Mouse (Mus musculus) heart, embryonic 10.5 days (tissue): Measurements from ENCODE around the gene Cyba. TPM values are rescaled to one million over a fixed set of nuclear protein-coding genes. Genes with fewer than 3 reads are reported as not detected.

ENCODE experiments used
- DNase-seq: peaks from one replicate; pipeline ENCODE4 v3.0.0-alpha.2; 2017; ENCODE audit warnings: low spot score
- H3K27ac ChIP-seq: fragments of 300-500 bp; sonication (generic); 2 replicates; pipeline ENCODE4 v1.5.1; 2016; ENCODE audit warnings: mild to moderate bottlenecking
- H3K27me3 ChIP-seq: fragments of 300-500 bp; sonication (generic); 2 replicates; pipeline ENCODE4 v1.6.1; 2016; ENCODE audit warnings: mild to moderate bottlenecking; ENCODE audit not compliant: poor library complexity, insufficient read depth, severe bottlenecking
- H3K36me3 ChIP-seq: fragments of 300-500 bp; sonication (generic); 2 replicates; pipeline ENCODE4 v1.6.1; 2016; ENCODE audit warnings: mild to moderate bottlenecking, moderate library complexity
- H3K4me1 ChIP-seq: fragments of 300-500 bp; sonication (generic); 2 replicates; pipeline ENCODE4 v1.6.1; 2016; ENCODE audit warnings: mild to moderate bottlenecking
- H3K4me3 ChIP-seq: fragments of 300-500 bp; sonication (generic); 2 replicates; pipeline ENCODE4 v1.5.1; 2016; ENCODE audit warnings: mild to moderate bottlenecking, moderate library complexity
- H3K9me3 ChIP-seq: fragments of 300-500 bp; sonication (generic); 2 replicates; pipeline ENCODE4 v1.6.1; 2016; ENCODE audit warnings: mild to moderate bottlenecking, moderate library complexity
- WGBS: fragments of 180-500 bp; shearing (Covaris S2); methylation state at CpG from one replicate; pipeline ENCODE4 v1.1.7; 2016; 5-methylcytosine and 5-hydroxymethylcytosine counted together
- polyA plus RNA-seq: library from polyadenylated mRNA; unstranded; fragments of >200 nt; fragmentation: Nextera tagmentation; extraction: Ambion mirVana; gene quantifications from 2 replicates; pipeline ENCODE4 v1.2.1, GENCODE M21; 2016

Gene Cyba
- polyA plus RNA-seq, 1 experiment from 2014 or later = 185 TPM

GRCm38 (mm10) chr8:122462510-122462909 lies 29.8 kb upstream of the Cyba start:
- Histone ChIP-seq H3K4me1 (peaks cover 62% of the 10 kb centered on the region), H3K27ac (0 out of 2 replicates have a peak overlapping the region, but pooled peaks have one; percentile 14), H3K36me3 (peaks cover 25% of the 10 kb centered on the region), H3K27me3 (peaks cover 47% of the 10 kb centered on the region), H3K4me3 (no peak overlapping the region), H3K9me3 (no peaks in the 10 kb centered on the region)
- no peak for DNase-seq
- WGBS = 61% methylated on average over 8 of the region's 8 CpGs

DNA sequence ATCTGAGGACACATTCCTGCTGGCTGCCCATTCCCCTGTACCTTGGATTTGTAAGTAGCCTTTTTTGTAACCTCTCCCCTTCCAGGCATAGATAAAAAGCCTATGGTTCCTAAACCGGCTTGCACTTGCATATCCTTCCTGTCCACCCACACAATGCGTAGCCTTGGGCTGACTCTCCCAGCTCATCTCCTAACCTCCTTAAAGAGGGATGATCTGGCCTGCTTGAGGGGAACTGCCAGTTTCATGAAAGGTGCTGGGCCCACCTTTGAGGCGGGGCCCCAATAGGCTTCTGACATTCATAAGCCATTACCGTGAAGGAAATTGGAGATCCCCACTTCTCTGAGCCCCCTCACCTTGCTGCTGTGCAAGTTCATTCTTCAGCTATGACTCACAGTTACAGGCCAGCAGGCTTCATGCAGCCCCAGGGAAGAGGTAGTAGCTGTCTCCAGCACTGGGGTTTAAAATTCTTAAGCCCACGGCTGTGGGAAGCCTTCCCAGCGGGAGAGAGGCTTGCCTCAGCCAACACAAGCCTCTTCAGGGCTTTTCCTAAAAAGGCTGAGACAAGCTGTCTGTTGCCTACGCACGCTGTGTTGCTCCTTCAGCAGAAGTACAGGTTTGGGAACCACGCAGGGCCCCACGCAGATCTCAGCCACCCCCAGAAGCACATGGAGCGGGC lies 28.9 kb upstream of the Cyba start:
- Histone ChIP-seq H3K27ac (peak overlapping the region; percentile 32), H3K4me1 (peaks cover 69% of the 10 kb centered on the region), H3K27me3 (peaks cover 55% of the 10 kb centered on the region), H3K4me3 (no peak overlapping the region), H3K36me3 (peaks cover 16% of the 10 kb centered on the region), H3K9me3 (no peaks in the 10 kb centered on the region)
- no peak for DNase-seq
- WGBS = 64% methylated on average over 11 of the region's 11 CpGs

- Histone ChIP-seq H3K9me3 (no peaks in the 10 kb centered on the region), H3K36me3 (peaks cover 15% of the 10 kb centered on the region; the same call in 1 of the 2 replicates), H3K4me1 (peaks cover 77% of the 10 kb centered on the region), H3K4me3 (peak within 1 kb of the TSS; percentile 61), H3K27ac (peak within 1 kb of the TSS; percentile 73), H3K27me3 (peaks cover 63% of the 10 kb centered on the region)
- no peak for DNase-seq
- 2% methylated on average over 56 of the region's 56 CpGs for WGBS
These were observed 28.1 kb upstream of the Cyba start, which contains the start of gene Snai3 for GRCm38 (mm10) chr8:122460524-122461472. TSS of gene Snai3 (minus strand) at chr8:122460733.

GRCm38 (mm10) chr8:122459990-122460389 lies 27.3 kb upstream of the Cyba start:
- Histone ChIP-seq H3K36me3 (0 out of 2 replicates have a peak, but pooled peaks cover 7% of the 10 kb centered on the region), H3K4me1 (peaks cover 71% of the 10 kb centered on the region), H3K9me3 (no peaks in the 10 kb centered on the region), H3K27ac (peak overlapping the region; percentile 73; the same call in 1 of the 2 replicates), H3K4me3 (peak overlapping the region; percentile 61), H3K27me3 (peaks cover 63% of the 10 kb centered on the region)
- 22% methylated on average over 7 of the region's 7 CpGs for WGBS
- no peak for DNase-seq

DNA sequence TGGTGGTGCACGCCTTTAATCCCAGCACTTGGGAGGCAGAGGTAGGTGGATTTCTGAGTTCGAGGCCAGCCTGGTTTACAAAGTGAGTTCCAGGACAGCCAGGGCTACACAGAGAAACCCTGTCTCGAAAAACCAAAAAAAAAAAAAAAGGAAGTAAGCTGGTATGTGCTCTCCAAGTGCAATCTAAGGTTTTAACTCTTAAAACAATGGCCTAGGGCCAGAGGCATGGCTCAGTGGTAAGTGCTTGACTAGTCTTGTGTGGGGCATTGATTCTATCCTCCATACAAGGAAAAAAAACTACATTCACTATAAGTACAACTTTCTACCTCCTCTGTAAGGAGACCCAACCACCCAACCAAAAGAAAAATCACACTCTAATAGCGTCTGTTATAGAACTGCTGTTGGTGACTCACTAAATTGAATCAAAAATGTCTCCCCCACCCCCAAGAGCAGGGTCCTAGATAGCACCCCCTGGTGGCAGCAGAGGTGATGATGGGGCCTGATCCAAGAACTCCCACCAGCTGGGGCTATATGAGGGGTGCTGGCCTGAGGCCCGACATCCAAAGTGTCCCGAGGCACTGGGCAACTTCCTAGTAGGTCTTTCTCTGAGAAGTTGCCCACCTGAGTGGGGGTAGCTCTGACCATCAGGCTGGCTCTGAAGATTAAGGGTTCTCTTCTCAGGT lies 26.6 kb upstream of the Cyba start:
- no peak for DNase-seq
- Histone ChIP-seq H3K9me3 (no peaks in the 10 kb centered on the region), H3K36me3 (peaks cover 10% of the 10 kb centered on the region; the same call in 1 of the 2 replicates), H3K27ac (no peak overlapping the region), H3K4me1 (peaks cover 67% of the 10 kb centered on the region), H3K4me3 (peak overlapping the region; percentile 61; the same call in 1 of the 2 replicates), H3K27me3 (peaks cover 66% of the 10 kb centered on the region)
- WGBS = 59% methylated on average over 6 of the region's 6 CpGs

GRCm38 (mm10) chr8:122457171-122457570 lies 24.4 kb upstream of the Cyba start:
- DNase-seq = no peak
- no peaks in the 10 kb centered on the region for H3K9me3 ChIP-seq
- peaks cover 65% of the 10 kb centered on the region for H3K4me1 ChIP-seq

GRCm38 (mm10) chr8:122454409-122454808 lies 21.7 kb upstream of the Cyba start:
- no peak for DNase-seq
- peaks cover 33% of the 10 kb centered on the region for H3K27me3 ChIP-seq
- H3K9me3 ChIP-seq = no peaks in the 10 kb centered on the region
- H3K4me1 ChIP-seq = peaks cover 62% of the 10 kb centered on the region
- H3K4me3 ChIP-seq = no peak overlapping the region
- H3K27ac ChIP-seq = peak overlapping the region; percentile 87
- H3K36me3 ChIP-seq = peaks cover 11% of the 10 kb centered on the region; the same call in 1 of the 2 replicates
- WGBS = 80% methylated on average over 6 of the region's 6 CpGs

More at GRCm38 (mm10) chr8:122457171-122457570, 24.4 kb upstream of the Cyba start:
- Histone ChIP-seq H3K27me3 (peaks cover 60% of the 10 kb centered on the region), H3K4me3 (no peak overlapping the region), H3K27ac (peak overlapping the region; percentile 45; the same call in 1 of the 2 replicates), H3K36me3 (peaks cover 11% of the 10 kb centered on the region; the same call in 1 of the 2 replicates)
- 60% methylated on average over 11 of the region's 11 CpGs for WGBS

GRCm38 (mm10) chr8:122452154-122452553 lies 19.4 kb upstream of the Cyba start:
- Histone ChIP-seq H3K36me3 (peaks cover 11% of the 10 kb centered on the region; the same call in 1 of the 2 replicates), H3K4me1 (peaks cover 57% of the 10 kb centered on the region), H3K27me3 (peaks cover 15% of the 10 kb centered on the region), H3K9me3 (no peaks in the 10 kb centered on the region), H3K27ac (peak overlapping the region; percentile 87), H3K4me3 (no peak overlapping the region)
- DNase-seq = no peak
- WGBS = 62% methylated on average over 10 of the region's 10 CpGs

DNA sequence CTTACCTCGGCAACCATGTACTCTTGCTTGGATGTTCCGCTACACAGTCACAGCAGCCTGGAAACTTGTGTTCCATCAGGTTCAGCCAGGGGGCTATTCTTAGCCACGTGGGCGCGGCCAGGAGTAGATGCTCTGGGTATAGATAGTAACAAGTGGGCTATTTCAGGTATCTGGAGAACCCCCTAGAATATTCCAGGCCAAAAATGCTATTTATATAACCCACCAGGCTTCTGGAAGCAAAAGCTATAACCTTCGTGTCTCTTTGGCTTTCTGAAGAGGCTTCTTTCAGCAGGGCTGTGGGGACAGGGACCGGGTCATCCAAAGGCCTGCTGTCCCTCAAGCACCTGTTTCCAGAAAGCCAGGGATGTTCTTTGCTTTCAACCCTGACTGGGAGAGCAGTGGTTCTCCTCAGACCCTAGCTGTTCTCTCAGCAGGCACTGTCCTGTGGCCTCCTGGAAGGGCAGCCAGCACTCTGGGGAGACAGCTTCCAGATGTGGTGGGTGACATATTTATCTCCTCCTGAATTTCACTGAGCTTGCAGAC lies 18.5 kb upstream of the Cyba start:
- H3K9me3 ChIP-seq = no peaks in the 10 kb centered on the region
- H3K36me3 ChIP-seq = peaks cover 8% of the 10 kb centered on the region; the same call in 1 of the 2 replicates
- H3K4me1 ChIP-seq = peaks cover 58% of the 10 kb centered on the region
- peaks cover 7% of the 10 kb centered on the region for H3K27me3 ChIP-seq
- WGBS = 34% methylated on average over 7 of the region's 7 CpGs
- DNase-seq = no peak
- H3K27ac ChIP-seq = peak overlapping the region; percentile 87
- H3K4me3 ChIP-seq = 0 out of 2 replicates have a peak overlapping the region, but pooled peaks have one; percentile 7

GRCm38 (mm10) chr8:122445203-122445602 lies 12.5 kb upstream of the Cyba start:
- peak overlapping the region; percentile 91; the same call in 1 of the 2 replicates for H3K27ac ChIP-seq
- H3K27me3 ChIP-seq = no peaks in the 10 kb centered on the region
- no peak for DNase-seq
- H3K4me1 ChIP-seq = peaks cover 40% of the 10 kb centered on the region
- H3K9me3 ChIP-seq = no peaks in the 10 kb centered on the region
- no peaks in the 10 kb centered on the region for H3K36me3 ChIP-seq
- WGBS = 47% methylated on average over 3 of the region's 3 CpGs
- 0 out of 2 replicates have a peak overlapping the region, but pooled peaks have one; percentile 79 for H3K4me3 ChIP-seq

DNA sequence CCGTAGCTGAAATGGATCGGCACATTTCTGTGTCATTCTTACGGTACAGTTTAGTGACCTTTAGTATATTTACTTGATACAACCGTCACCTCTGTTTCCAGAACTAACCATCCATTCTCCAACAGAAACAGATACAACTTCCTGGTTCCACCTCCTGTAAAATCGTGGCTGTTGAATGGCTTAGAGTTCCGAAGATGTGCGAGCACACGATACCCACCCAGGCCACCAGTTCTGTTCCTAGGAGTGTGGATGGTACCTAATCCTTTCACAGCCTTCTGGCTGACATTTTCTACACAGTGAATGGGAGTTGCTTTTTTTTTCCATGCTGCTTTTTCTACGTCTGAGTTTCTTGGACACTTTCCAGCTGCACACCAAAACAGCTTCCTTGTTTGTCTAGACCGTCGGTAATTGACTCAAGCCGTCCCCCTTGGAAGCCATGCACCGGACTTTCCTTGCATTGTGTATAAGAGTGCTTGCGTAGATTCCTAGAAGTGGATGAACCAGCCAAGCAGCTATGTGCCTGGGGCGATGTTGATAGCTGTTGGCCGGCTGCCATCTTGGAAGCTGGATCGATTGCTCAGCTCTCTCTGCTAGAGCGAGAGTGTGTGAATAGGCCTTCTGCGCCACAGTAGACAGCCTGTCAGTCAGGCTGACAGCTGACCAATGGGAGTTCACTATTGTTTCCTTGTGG lies 11.5 kb upstream of the Cyba start:
- Histone ChIP-seq H3K36me3 (peaks cover 9% of the 10 kb centered on the region), H3K27ac (peak overlapping the region; percentile 91), H3K4me3 (peak overlapping the region; percentile 79), H3K9me3 (no peaks in the 10 kb centered on the region), H3K27me3 (no peaks in the 10 kb centered on the region), H3K4me1 (peaks cover 37% of the 10 kb centered on the region)
- peak; percentile 88 for DNase-seq
- WGBS = 30% methylated on average over 19 of the region's 19 CpGs
